Mouse (Mus musculus) MEL (cell line): ENCODE results near the gene Ppm1m. TPM values are rescaled to one million over a fixed set of nuclear protein-coding genes. Genes with fewer than 3 reads are reported as not detected.

Source experiments
- DNase-seq: peaks from one replicate; pipeline ENCODE4 v3.0.0; 2011; ENCODE audit warnings: low read depth, low spot score
- H3K27ac ChIP-seq: 2 replicates; pipeline ENCODE4 v1.5.1; 2012; ENCODE audit warnings: low read depth, mild to moderate bottlenecking, control low read depth, low read length, moderate library complexity; ENCODE audit not compliant: control insufficient read depth
- H3K27me3 ChIP-seq, 2 experiments: fragments of 150-350 bp in 1 of 2; sonication (generic) in 1 of 2; 2 replicates each; pipeline ENCODE4 v1.6.1; 2012; ENCODE audit warnings: low read length in 2 of 2, mild to moderate bottlenecking in 2 of 2, improper control_type of control experiment in 1 of 2, moderate library complexity in 1 of 2; ENCODE audit not compliant: insufficient read depth in 2 of 2, control insufficient read depth in 1 of 2
- H3K36me3 ChIP-seq, 2 experiments: 2 replicates each; pipeline ENCODE4 v1.6.1; 2012 to 2014; ENCODE audit warnings: low read length in 2 of 2, improper control_type of control experiment in 1 of 2, inconsistent platforms in 1 of 2, mild to moderate bottlenecking in 1 of 2; ENCODE audit not compliant: insufficient read depth in 2 of 2, control insufficient read depth in 1 of 2
- H3K4me1 ChIP-seq, 2 experiments: fragments of 150-350 bp in 1 of 2; sonication (generic) in 1 of 2; 2 replicates each; pipeline ENCODE4 v1.6.1; 2012; ENCODE audit warnings: low read length in 2 of 2, improper control_type of control experiment in 1 of 2, mild to moderate bottlenecking in 1 of 2; ENCODE audit not compliant: insufficient read depth in 2 of 2, control insufficient read depth in 1 of 2
- H3K4me3 ChIP-seq, 2 experiments: fragments of 150-350 bp in 1 of 2; sonication (generic) in 1 of 2; 2 replicates each; pipeline ENCODE4 v1.5.1; 2012; ENCODE audit warnings: low read depth in 2 of 2, low read length in 2 of 2, mild to moderate bottlenecking in 2 of 2, moderate library complexity in 2 of 2, control low read depth in 1 of 2, improper control_type of control experiment in 1 of 2; ENCODE audit not compliant: control insufficient read depth in 1 of 2, insufficient read depth in 1 of 2
- H3K79me2 ChIP-seq: 2 replicates; pipeline ENCODE4 v1.6.1; 2012; ENCODE audit warnings: mild to moderate bottlenecking, low read length, moderate library complexity; ENCODE audit not compliant: control insufficient read depth, poor library complexity, insufficient read depth
- H3K9ac ChIP-seq: 2 replicates; pipeline ENCODE4 v1.6.1; 2012; ENCODE audit warnings: low read depth, mild to moderate bottlenecking, control low read depth, low read length, moderate library complexity; ENCODE audit not compliant: control insufficient read depth, poor library complexity, severe bottlenecking
- H3K9me3 ChIP-seq: fragments of 150-350 bp; sonication (generic); replicated peaks from 2 replicates; pipeline ENCODE4 v1.6.1; 2012; ENCODE audit warnings: mild to moderate bottlenecking, low read length, improper control_type of control experiment, moderate library complexity; ENCODE audit not compliant: insufficient read depth
- BHLHE40 ChIP-seq: IDR thresholded peaks from 2 replicates; pipeline ENCODE4 v1.6.1; 2012; ENCODE audit warnings: low read depth, mild to moderate bottlenecking, inconsistent platforms, low read length, improper control_type of control experiment, borderline replicate concordance
- CHD1 ChIP-seq: IDR thresholded peaks from 2 replicates; pipeline ENCODE4 v1.6.1; 2012; ENCODE audit warnings: low read depth, mild to moderate bottlenecking, inconsistent platforms, low read length, improper control_type of control experiment
- CTCF ChIP-seq, 3 experiments: IDR thresholded peaks in 2 of 3; conservative IDR thresholded peaks in 1 of 3; 2 replicates each; pipeline ENCODE4 v1.5.1; 2011 to 2012; ENCODE audit warnings: low read length in 3 of 3, low read depth in 2 of 3, mild to moderate bottlenecking in 2 of 3, improper control_type of control experiment in 1 of 3, inconsistent platforms in 1 of 3, mixed read lengths in 1 of 3, moderate library complexity in 1 of 3; ENCODE audit not compliant: control insufficient read depth in 1 of 3, insufficient read depth in 1 of 3, poor library complexity in 1 of 3, severe bottlenecking in 1 of 3
- ELF1 ChIP-seq: IDR thresholded peaks from 2 replicates; pipeline ENCODE4 v1.6.1; 2014; ENCODE audit warnings: low read depth, mild to moderate bottlenecking, inconsistent platforms, low read length, improper control_type of control experiment, moderate library complexity
- MAFK ChIP-seq: IDR thresholded peaks from 2 replicates; pipeline ENCODE4 v1.6.1; 2011; ENCODE audit warnings: low read depth, mild to moderate bottlenecking, low read length, improper control_type of control experiment, borderline replicate concordance
- MAX ChIP-seq: IDR thresholded peaks from 2 replicates; pipeline ENCODE4 v1.6.1; 2011; ENCODE audit warnings: low read length, improper control_type of control experiment
- MEF2A ChIP-seq: IDR thresholded peaks from 2 replicates; pipeline ENCODE4 v1.6.1; 2014; ENCODE audit warnings: low read depth, mild to moderate bottlenecking, inconsistent platforms, low read length, improper control_type of control experiment; ENCODE audit not compliant: poor library complexity, insufficient replicate concordance, severe bottlenecking; ENCODE audit errors: extremely low read depth
- MXI1 ChIP-seq: IDR thresholded peaks from 2 replicates; pipeline ENCODE4 v1.6.1; 2011; ENCODE audit warnings: mild to moderate bottlenecking, low read depth, low read length, improper control_type of control experiment
- NELFE ChIP-seq: IDR thresholded peaks from 2 replicates; pipeline ENCODE4 v1.6.1; 2011; ENCODE audit warnings: low read depth, low read length, improper control_type of control experiment
- NRF1 ChIP-seq: IDR thresholded peaks from 2 replicates; pipeline ENCODE4 v1.6.1; 2014; ENCODE audit warnings: low read depth, mild to moderate bottlenecking, inconsistent platforms, low read length, improper control_type of control experiment, moderate library complexity; ENCODE audit not compliant: poor library complexity, insufficient read depth, severe bottlenecking
- RAD21 ChIP-seq: IDR thresholded peaks from 2 replicates; pipeline ENCODE4 v1.6.1; 2011; ENCODE audit warnings: mild to moderate bottlenecking, low read depth, low read length, improper control_type of control experiment
- SIN3A ChIP-seq: IDR thresholded peaks from 2 replicates; pipeline ENCODE4 v1.6.1; 2012; ENCODE audit warnings: low read length, improper control_type of control experiment, inconsistent platforms
- SMC3 ChIP-seq: IDR thresholded peaks from 2 replicates; pipeline ENCODE4 v1.6.1; 2011; ENCODE audit warnings: low read depth, low read length, improper control_type of control experiment
- TAL1 ChIP-seq: IDR thresholded peaks from 2 replicates; pipeline ENCODE4 v1.6.1; 2012; ENCODE audit warnings: mild to moderate bottlenecking, inconsistent platforms, low read length, moderate library complexity, mixed read lengths
- TCF12 ChIP-seq: IDR thresholded peaks from 2 replicates; pipeline ENCODE4 v1.6.1; 2014; ENCODE audit warnings: low read depth, mild to moderate bottlenecking, inconsistent platforms, low read length, improper control_type of control experiment, moderate library complexity
- USF1 ChIP-seq: IDR thresholded peaks from 2 replicates; pipeline ENCODE4 v1.6.1; 2014; ENCODE audit warnings: low read depth, mild to moderate bottlenecking, inconsistent platforms, low read length, improper control_type of control experiment, moderate library complexity
- ZC3H11A ChIP-seq: IDR thresholded peaks from 2 replicates; pipeline ENCODE4 v1.6.1; 2012; ENCODE audit warnings: low read depth, mild to moderate bottlenecking, inconsistent platforms, low read length, improper control_type of control experiment
- ZMIZ1 ChIP-seq: IDR thresholded peaks from 2 replicates; pipeline ENCODE4 v1.6.1; 2012; ENCODE audit warnings: low read depth, mild to moderate bottlenecking, inconsistent platforms, low read length, improper control_type of control experiment, moderate library complexity
- ZNF384 ChIP-seq: IDR thresholded peaks from 2 replicates; pipeline ENCODE4 v1.6.1; 2012; ENCODE audit warnings: low read depth, mild to moderate bottlenecking, inconsistent platforms, low read length, improper control_type of control experiment
- polyA plus RNA-seq, 2 experiments: library from polyadenylated mRNA; stranded (reverse) in 1 of 2; unstranded in 1 of 2; fragments of >175 nt in 1 of 2; fragments of >200 nt in 1 of 2; gene quantifications; 2 replicates each; pipeline versions ENCODE4 v1.2.1 to v1.2.4; 2012; ENCODE audit warnings: low replicate concordance in 2 of 2, low read depth in 1 of 2; ENCODE audit not compliant: insufficient read length in 2 of 2, insufficient read depth in 1 of 2, missing spikeins in 1 of 2
- total RNA-seq: library from RNA; depleted of rRNA; stranded (reverse); fragments of 300-350 nt; gene quantifications from 2 replicates; pipeline ENCODE4 v1.2.3, GENCODE M21; 2012

Ppm1m gene
- total and polyA plus RNA-seq, 3 experiments: 34.2 to 47.2 TPM; not detected in 1

GRCm38 (mm10) chr9:106156419-106156818 lies 43.1 kb downstream of the Ppm1m start:
- peaks cover 2 to 6% of the 10 kb centered on the region in 2 experiments; a peak in 3 of 4 replicates for H3K4me1 ChIP-seq
- H3K9me3 ChIP-seq: no peaks in the 10 kb centered on the region
- H3K36me3 ChIP-seq: peaks cover 0 to 2% of the 10 kb centered on the region in 2 experiments; a peak in 1 of 4 replicates
- no peak overlapping the region for H3K4me3 ChIP-seq
- peak; percentile 72 for DNase-seq
- peak; percentile 65 for TF ChIP-seq RAD21
- no peak for TF ChIP-seq MEF2A
- TF ChIP-seq CTCF (IDR thresholded peaks at IDR 0.05 in 2 of 3, conservative IDR thresholded peaks at IDR 0.05 in 1 of 3; ENCODE audit: control insufficient read depth in 1 of 3, insufficient read depth in 1 of 3, low read depth in 2 of 3, low read length in 3 of 3, poor library complexity in 1 of 3, severe bottlenecking in 1 of 3): peak; percentile 75 to 80 (median 79)
- peak; percentile 54 for TF ChIP-seq SMC3
- TF ChIP-seq BHLHE40: peak; percentile 18; the same call in 1 of the 2 replicates
- no peak for TF ChIP-seq MAX
- peak; percentile 30; the same call in 1 of the 2 replicates for TF ChIP-seq ZC3H11A
- H3K9ac ChIP-seq: no peak overlapping the region
- H3K79me2 ChIP-seq: no peaks in the 10 kb centered on the region; the same call in 1 of the 2 replicates
- no peaks in the 10 kb centered on the region for H3K27me3 ChIP-seq
- no peak overlapping the region for H3K27ac ChIP-seq

- H3K27me3 ChIP-seq: peaks cover 0 to 4% of the 10 kb centered on the region in 2 experiments; a peak in 1 of 4 replicates
- no peaks in the 10 kb centered on the region; a peak in 1 of 4 replicates for H3K4me1 ChIP-seq
- no peak for DNase-seq
- no peaks in the 10 kb centered on the region for H3K79me2 ChIP-seq
- H3K4me3 ChIP-seq: no peak overlapping the region
- H3K27ac ChIP-seq: no peak overlapping the region
- H3K9ac ChIP-seq: no peak overlapping the region
- H3K36me3 ChIP-seq: no peaks in the 10 kb centered on the region; a peak in 1 of 4 replicates
- TF ChIP-seq BHLHE40 (no peak), ZNF384 (no peak), USF1 (no peak), MXI1 (no peak), ZC3H11A (no peak), TAL1 (no peak), SIN3A (no peak), NRF1 (no peak), ZMIZ1 (no peak), RAD21 (no peak)
- TF ChIP-seq, all 39 proteins: peak for 0
- H3K9me3 ChIP-seq: no peaks in the 10 kb centered on the region
Observed at GRCm38 (mm10) chr9:106154106-106154505, 45.4 kb downstream of the Ppm1m start.

- no peak overlapping the region for H3K27ac ChIP-seq
- no peaks in the 10 kb centered on the region for H3K4me1 ChIP-seq
- no peak overlapping the region for H3K4me3 ChIP-seq
- H3K27me3 ChIP-seq: peaks cover 0 to 7% of the 10 kb centered on the region in 2 experiments; a peak in 1 of 4 replicates
- DNase-seq: no peak
- no peaks in the 10 kb centered on the region for H3K36me3 ChIP-seq
- H3K79me2 ChIP-seq: no peaks in the 10 kb centered on the region
- H3K9ac ChIP-seq: no peak overlapping the region
- TF ChIP-seq TCF12: no peak
- TF ChIP-seq BHLHE40: no peak
- no peak for TF ChIP-seq CHD1
- no peak for TF ChIP-seq MAFK
- TF ChIP-seq ELF1: no peak
- no peak for TF ChIP-seq USF1
- TF ChIP-seq ZMIZ1: no peak
- TF ChIP-seq NELFE: no peak
- TF ChIP-seq MXI1: no peak
- TF ChIP-seq NRF1: no peak
- no peak for TF ChIP-seq MAX
- H3K9me3 ChIP-seq: no peaks in the 10 kb centered on the region
Observed at GRCm38 (mm10) chr9:106149399-106149754, 50.2 kb downstream of the Ppm1m start.
